Mouse (Mus musculus) forebrain, embryonic 12.5 days (tissue): ENCODE data around the gene Tbc1d22a. TPM values are rescaled to one million over a fixed set of nuclear protein-coding genes. Genes with fewer than 3 reads are reported as not detected.

Source experiments
- ATAC-seq: fragments of 200-750 bp; cut with Nextera tagmentation; 2 replicates; pipeline ENCODE4 v1.8.0; 2017; ENCODE audit warnings: moderate TSS enrichment; ENCODE audit not compliant: low FRiP score
- H3K27ac ChIP-seq: fragments of 300-500 bp; sonication (generic); 2 replicates; pipeline ENCODE4 v1.5.1; 2016; ENCODE audit warnings: mild to moderate bottlenecking
- H3K27me3 ChIP-seq: fragments of 300-500 bp; sonication (generic); 2 replicates; pipeline ENCODE4 v1.6.1; 2016; ENCODE audit warnings: mild to moderate bottlenecking
- H3K36me3 ChIP-seq: fragments of 300-500 bp; sonication (generic); replicated peaks from 2 replicates; pipeline ENCODE4 v1.6.1; 2016; ENCODE audit warnings: mild to moderate bottlenecking
- H3K4me1 ChIP-seq: fragments of 300-500 bp; sonication (generic); 2 replicates; pipeline ENCODE4 v1.6.1; 2016
- H3K4me2 ChIP-seq: fragments of 300-500 bp; sonication (generic); 2 replicates; pipeline ENCODE4 v1.6.1; 2016; ENCODE audit warnings: mild to moderate bottlenecking, moderate library complexity
- H3K4me3 ChIP-seq: fragments of 300-500 bp; sonication (generic); replicated peaks from 2 replicates; pipeline ENCODE4 v1.5.1; 2016; ENCODE audit warnings: mild to moderate bottlenecking
- H3K9ac ChIP-seq: fragments of 300-500 bp; sonication (generic); 2 replicates; pipeline ENCODE4 v1.6.1; 2016; ENCODE audit warnings: mild to moderate bottlenecking
- H3K9me3 ChIP-seq: fragments of 300-500 bp; sonication (generic); 2 replicates; pipeline ENCODE4 v1.6.1; 2016
- WGBS: fragments of 180-500 bp; shearing (Covaris S2); methylation state at CpG from one replicate; pipeline ENCODE4 v1.1.7; 2016; 5-methylcytosine and 5-hydroxymethylcytosine counted together
- polyA plus RNA-seq: library from polyadenylated mRNA; unstranded; fragments of >200 nt; fragmentation: Nextera tagmentation; extraction: Ambion mirVana; gene quantifications from 2 replicates; pipeline ENCODE4 v1.2.1, GENCODE M21; 2016

Tbc1d22a gene
- polyA plus RNA-seq, 1 experiment from 2014 or later: 9.1 TPM

GRCm38 (mm10) chr15:86231831-86232512 is 17.7 kb downstream of the Tbc1d22a start:
- no peaks in the 10 kb centered on the region for H3K27me3 ChIP-seq
- peaks cover 6% of the 10 kb centered on the region for H3K36me3 ChIP-seq
- ATAC-seq: no peak
- H3K4me3 ChIP-seq: no peak overlapping the region
- no peak overlapping the region for H3K4me2 ChIP-seq
- no peaks in the 10 kb centered on the region for H3K9me3 ChIP-seq
- WGBS: 81% methylated on average over 7 of the region's 7 CpGs
- H3K9ac ChIP-seq: no peak overlapping the region
- no peak overlapping the region for H3K27ac ChIP-seq
- peaks cover 2% of the 10 kb centered on the region; the same call in 1 of the 2 replicates for H3K4me1 ChIP-seq

- no peak for ATAC-seq
- peaks cover 2% of the 10 kb centered on the region; the same call in 1 of the 2 replicates for H3K4me1 ChIP-seq
- no peak overlapping the region for H3K4me3 ChIP-seq
- no peak overlapping the region for H3K4me2 ChIP-seq
- no peak overlapping the region for H3K27ac ChIP-seq
- H3K9ac ChIP-seq: no peak overlapping the region
- WGBS: 92% methylated on average over 5 of the region's 5 CpGs
- H3K36me3 ChIP-seq: peaks cover 8% of the 10 kb centered on the region
- no peaks in the 10 kb centered on the region for H3K27me3 ChIP-seq
- H3K9me3 ChIP-seq: no peaks in the 10 kb centered on the region
Measured at GRCm38 (mm10) chr15:86234001-86234400, 19.7 kb downstream of the Tbc1d22a start.

- Histone ChIP-seq H3K9me3 (no peaks in the 10 kb centered on the region), H3K4me2 (no peak overlapping the region), H3K27me3 (no peaks in the 10 kb centered on the region), H3K27ac (no peak overlapping the region), H3K36me3 (peaks cover 12% of the 10 kb centered on the region), H3K9ac (no peak overlapping the region), H3K4me1 (peaks cover 2% of the 10 kb centered on the region; the same call in 1 of the 2 replicates), H3K4me3 (no peak overlapping the region)
- WGBS: 86% methylated on average over 22 of the region's 22 CpGs
- no peak for ATAC-seq
Measured at GRCm38 (mm10) chr15:86234517-86235441, 20.5 kb downstream of the Tbc1d22a start.

- ATAC-seq: 0 out of 2 replicates have a peak, but pooled peaks have one; percentile 14
- Histone ChIP-seq H3K36me3 (peaks cover 12% of the 10 kb centered on the region), H3K9me3 (no peaks in the 10 kb centered on the region), H3K9ac (no peak overlapping the region), H3K4me1 (peaks cover 2% of the 10 kb centered on the region; the same call in 1 of the 2 replicates), H3K4me3 (no peak overlapping the region), H3K27me3 (no peaks in the 10 kb centered on the region), H3K27ac (no peak overlapping the region), H3K4me2 (no peak overlapping the region)
- 43% methylated on average over 4 of the region's 4 CpGs for WGBS
Measured at GRCm38 (mm10) chr15:86236252-86236651, 22.0 kb downstream of the Tbc1d22a start.

GRCm38 (mm10) chr15:86238076-86238475 is 23.8 kb downstream of the Tbc1d22a start:
- no peak for ATAC-seq
- no peaks in the 10 kb centered on the region for H3K27me3 ChIP-seq
- H3K4me1 ChIP-seq: no peaks in the 10 kb centered on the region
- 88% methylated on average over 3 of the region's 3 CpGs for WGBS
- H3K4me2 ChIP-seq: no peak overlapping the region
- H3K4me3 ChIP-seq: no peak overlapping the region
- H3K9me3 ChIP-seq: no peaks in the 10 kb centered on the region
- H3K27ac ChIP-seq: no peak overlapping the region
- H3K9ac ChIP-seq: no peak overlapping the region
- H3K36me3 ChIP-seq: peaks cover 12% of the 10 kb centered on the region

GRCm38 (mm10) chr15:86239068-86239467 is 24.8 kb downstream of the Tbc1d22a start:
- Histone ChIP-seq H3K4me1 (no peaks in the 10 kb centered on the region), H3K4me2 (no peak overlapping the region), H3K27ac (no peak overlapping the region), H3K9ac (no peak overlapping the region), H3K9me3 (no peaks in the 10 kb centered on the region), H3K4me3 (no peak overlapping the region), H3K27me3 (no peaks in the 10 kb centered on the region), H3K36me3 (peaks cover 12% of the 10 kb centered on the region)
- 94% methylated on average over 6 of the region's 6 CpGs for WGBS
- ATAC-seq: no peak

- no peaks in the 10 kb centered on the region for H3K27me3 ChIP-seq
- WGBS: 28% methylated on average over 10 of the region's 10 CpGs
- H3K4me1 ChIP-seq: no peaks in the 10 kb centered on the region
- no peak for ATAC-seq
- H3K9ac ChIP-seq: no peak overlapping the region
- H3K9me3 ChIP-seq: no peaks in the 10 kb centered on the region
- no peak overlapping the region for H3K4me2 ChIP-seq
- no peak overlapping the region for H3K4me3 ChIP-seq
- H3K36me3 ChIP-seq: peaks cover 12% of the 10 kb centered on the region
- no peak overlapping the region for H3K27ac ChIP-seq
Measured at GRCm38 (mm10) chr15:86239801-86240200, 25.5 kb downstream of the Tbc1d22a start.

- Histone ChIP-seq H3K9me3 (no peaks in the 10 kb centered on the region), H3K27ac (no peak overlapping the region), H3K27me3 (no peaks in the 10 kb centered on the region), H3K4me1 (no peaks in the 10 kb centered on the region), H3K4me3 (no peak overlapping the region), H3K4me2 (no peak overlapping the region), H3K9ac (no peak overlapping the region), H3K36me3 (peaks cover 6% of the 10 kb centered on the region)
- WGBS: 39% methylated on average over 8 of the region's 8 CpGs
- ATAC-seq: no peak
Measured at GRCm38 (mm10) chr15:86243708-86244107, 29.4 kb downstream of the Tbc1d22a start.

GRCm38 (mm10) chr15:86244380-86244779 is 30.1 kb downstream of the Tbc1d22a start:
- Histone ChIP-seq H3K27me3 (no peaks in the 10 kb centered on the region), H3K4me3 (no peak overlapping the region), H3K4me1 (no peaks in the 10 kb centered on the region), H3K9ac (no peak overlapping the region), H3K36me3 (peaks cover under 1% of the 10 kb centered on the region; the same call in 1 of the 2 replicates), H3K9me3 (no peaks in the 10 kb centered on the region), H3K27ac (no peak overlapping the region), H3K4me2 (no peak overlapping the region)
- no peak for ATAC-seq
- 88% methylated on average over 2 of the region's 2 CpGs for WGBS

GRCm38 (mm10) chr15:86250269-86250668 is 36.0 kb downstream of the Tbc1d22a start:
- Histone ChIP-seq H3K27ac (no peak overlapping the region), H3K27me3 (peaks cover 28% of the 10 kb centered on the region)

GRCm38 (mm10) chr15:86252130-86252529 is 37.9 kb downstream of the Tbc1d22a start:
- H3K27me3 ChIP-seq: peaks cover 37% of the 10 kb centered on the region
- no peaks in the 10 kb centered on the region for H3K36me3 ChIP-seq
- no peak overlapping the region for H3K27ac ChIP-seq
- no peaks in the 10 kb centered on the region for H3K9me3 ChIP-seq
- no peak for ATAC-seq
- H3K4me3 ChIP-seq: no peak overlapping the region
- no peak overlapping the region for H3K4me2 ChIP-seq
- H3K9ac ChIP-seq: no peak overlapping the region
- peaks cover 23% of the 10 kb centered on the region for H3K4me1 ChIP-seq

More at GRCm38 (mm10) chr15:86250269-86250668, 36.0 kb downstream of the Tbc1d22a start:
- 57% methylated on average over 9 of the region's 9 CpGs for WGBS
- Histone ChIP-seq H3K4me2 (no peak overlapping the region), H3K9me3 (no peaks in the 10 kb centered on the region), H3K9ac (no peak overlapping the region), H3K4me3 (no peak overlapping the region), H3K4me1 (peaks cover 17% of the 10 kb centered on the region), H3K36me3 (no peaks in the 10 kb centered on the region; the same call in 1 of the 2 replicates)
- ATAC-seq: peak; percentile 46; the same call in 1 of the 2 replicates

GRCm38 (mm10) chr15:86252684-86253083 is 38.4 kb downstream of the Tbc1d22a start:
- no peak overlapping the region for H3K4me2 ChIP-seq
- H3K36me3 ChIP-seq: no peaks in the 10 kb centered on the region
- peaks cover 37% of the 10 kb centered on the region for H3K27me3 ChIP-seq
- no peaks in the 10 kb centered on the region for H3K9me3 ChIP-seq
- WGBS: 70% methylated on average over 4 of the region's 4 CpGs
- H3K4me3 ChIP-seq: no peak overlapping the region
- H3K4me1 ChIP-seq: peaks cover 23% of the 10 kb centered on the region
- H3K9ac ChIP-seq: no peak overlapping the region
- ATAC-seq: no peak
- no peak overlapping the region for H3K27ac ChIP-seq
